Mouse (Mus musculus) small intestine, adult 2 months (tissue): ENCODE results near the gene Nsd1. TPM values are rescaled to one million over a fixed set of nuclear protein-coding genes. Genes with fewer than 3 reads are reported as not detected.
"Not testable (repeated sequence)": the region's sequence is repeated elsewhere in the genome, so short reads cannot be mapped to it uniquely, and the experiment has no call there.

ENCODE experiments used
- H3K27ac ChIP-seq: fragments of 200-500 bp; 2 replicates; pipeline ENCODE4 v1.5.1; 2012; ENCODE audit warnings: low read depth, low read length, control low read depth, inconsistent platforms; ENCODE audit not compliant: insufficient read depth
- H3K27me3 ChIP-seq: fragments of 200-500 bp; 2 replicates; pipeline ENCODE4 v1.6.1; 2012; ENCODE audit warnings: mild to moderate bottlenecking, moderate library complexity, low read length, inconsistent platforms; ENCODE audit not compliant: control insufficient read depth, insufficient read depth
- H3K36me3 ChIP-seq: fragments of 200-500 bp; 2 replicates; pipeline ENCODE4 v1.6.1; 2012; ENCODE audit warnings: mild to moderate bottlenecking, low read length, control low read depth, inconsistent platforms; ENCODE audit not compliant: control insufficient read depth, insufficient read depth
- H3K4me1 ChIP-seq: fragments of 200-500 bp; 2 replicates; pipeline ENCODE4 v1.6.1; 2012; ENCODE audit warnings: low read length, inconsistent platforms, mixed read lengths; ENCODE audit not compliant: control insufficient read depth, insufficient read depth, insufficient read length
- H3K4me3 ChIP-seq: fragments of 200-500 bp; 2 replicates; pipeline ENCODE4 v1.5.1; 2012; ENCODE audit warnings: low read depth, mild to moderate bottlenecking, control low read depth, inconsistent platforms, low read length, moderate library complexity
- CTCF ChIP-seq: fragments of 200-500 bp; IDR thresholded peaks from 2 replicates; pipeline ENCODE4 v1.5.1; 2012; ENCODE audit warnings: low read depth, mild to moderate bottlenecking, control low read depth, inconsistent platforms, low read length, moderate library complexity, mixed read lengths; ENCODE audit not compliant: insufficient replicate concordance, insufficient read length; ENCODE audit errors: extremely low read depth
- POLR2A ChIP-seq: fragments of 200-500 bp; IDR thresholded peaks from 2 replicates; pipeline ENCODE4 v1.6.1; 2012; ENCODE audit warnings: low read depth, mild to moderate bottlenecking, control low read depth, inconsistent platforms, low read length, moderate library complexity
- WGBS: fragments of 180-500 bp; shearing (Covaris S2); methylation state at CpG from one replicate; pipeline ENCODE4 v1.1.7; 2018; 5-methylcytosine and 5-hydroxymethylcytosine counted together
- polyA plus RNA-seq: library from polyadenylated mRNA; depleted of rRNA; stranded (reverse); fragments of >200 nt; gene quantifications from 2 replicates; pipeline ENCODE4 v1.2.3, GENCODE M21; 2012

Gene Nsd1
- polyA plus RNA-seq, 1 experiment = 16.3 TPM

GRCm38 (mm10) chr13:55181786-55182172 is 27.8 kb upstream of the Nsd1 start:
- no peaks in the 10 kb centered on the region for H3K36me3 ChIP-seq
- H3K4me3 ChIP-seq = peak overlapping the region; percentile 12; the same call in 1 of the 2 replicates
- 0 out of 2 replicates have a peak, but pooled peaks cover 2% of the 10 kb centered on the region for H3K4me1 ChIP-seq
- H3K27ac ChIP-seq = peak overlapping the region; percentile 87; the same call in 1 of the 2 replicates
- WGBS = 63% methylated on average over 2 of the region's 2 CpGs
- H3K27me3 ChIP-seq = no peaks in the 10 kb centered on the region
- no peak for TF ChIP-seq POLR2A
- no peak for TF ChIP-seq CTCF

DNA sequence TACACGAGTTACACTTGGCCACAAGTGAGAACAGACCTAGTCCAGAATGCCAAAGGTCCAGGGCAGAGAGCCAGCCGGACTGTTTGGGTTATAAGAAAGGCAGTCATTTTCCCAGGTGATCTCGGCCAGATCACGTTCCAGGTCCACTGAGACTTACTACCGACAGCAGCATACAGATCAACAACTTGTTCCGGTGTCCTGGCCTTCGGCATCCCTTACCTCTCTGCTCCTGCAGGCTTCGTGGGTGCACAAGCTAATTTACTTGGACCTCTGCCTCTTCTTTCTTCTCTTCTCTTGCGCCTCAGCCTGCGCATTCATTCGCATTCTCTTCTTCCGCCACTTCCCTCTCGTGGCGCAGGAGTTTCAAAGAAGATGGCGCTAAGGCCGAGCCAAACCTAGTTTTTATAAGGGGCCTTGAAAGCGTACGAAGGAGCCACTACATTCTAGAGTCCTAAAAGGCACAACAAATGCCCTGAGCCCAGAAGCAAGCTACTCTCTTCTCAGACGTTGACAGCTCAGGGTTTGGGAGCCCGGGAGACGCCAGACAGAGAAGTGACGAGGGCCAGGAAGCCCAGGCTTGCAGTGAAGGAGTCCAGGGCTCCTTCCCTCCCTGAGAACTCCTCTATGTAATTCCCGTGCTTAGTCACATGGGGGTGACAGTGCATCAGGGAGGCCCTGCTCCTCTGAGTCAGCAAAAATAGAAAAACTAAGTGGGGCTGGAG is 27.2 kb upstream of the Nsd1 start:
- Histone ChIP-seq H3K4me1 (0 out of 2 replicates have a peak, but pooled peaks cover 2% of the 10 kb centered on the region), H3K4me3 (peak overlapping the region; percentile 57), H3K27me3 (no peaks in the 10 kb centered on the region), H3K36me3 (no peaks in the 10 kb centered on the region), H3K27ac (peak overlapping the region; percentile 87)
- TF ChIP-seq POLR2A = peak; percentile 66; the same call in 1 of the 2 replicates
- peak; percentile 59; the same call in 1 of the 2 replicates for TF ChIP-seq CTCF
- WGBS = 5% methylated on average over 23 of the region's 23 CpGs

GRCm38 (mm10) chr13:55183382-55183781 is 26.2 kb upstream of the Nsd1 start:
- TF ChIP-seq CTCF = no peak
- TF ChIP-seq POLR2A = no peak
- H3K27ac ChIP-seq = peak overlapping the region; percentile 17; the same call in 1 of the 2 replicates
- 57% methylated on average over 6 of the region's 6 CpGs for WGBS
- 0 out of 2 replicates have a peak, but pooled peaks cover 2% of the 10 kb centered on the region for H3K4me1 ChIP-seq
- no peaks in the 10 kb centered on the region for H3K36me3 ChIP-seq
- H3K27me3 ChIP-seq = no peaks in the 10 kb centered on the region
- H3K4me3 ChIP-seq = no peak overlapping the region

DNA sequence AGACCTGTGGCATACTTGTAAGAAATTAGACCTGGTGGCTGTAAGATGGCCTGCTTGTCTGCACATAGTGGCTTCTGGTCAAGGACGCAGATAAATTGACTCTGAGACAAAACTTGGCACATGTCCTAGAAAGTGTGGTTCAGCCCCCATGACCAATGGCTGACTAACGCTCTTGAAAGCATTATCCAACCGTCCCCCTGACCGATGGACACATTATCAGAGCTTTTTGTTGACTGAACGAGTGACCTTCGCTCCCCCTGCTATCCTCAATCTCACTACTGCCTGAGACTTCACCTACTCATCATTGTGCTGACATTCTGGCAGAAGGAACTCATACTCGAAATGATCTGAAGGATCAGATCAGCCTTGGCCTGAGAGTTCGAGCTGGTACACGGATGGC is 22.5 kb upstream of the Nsd1 start:
- H3K27me3 ChIP-seq, H3K4me1 ChIP-seq, H3K4me3 ChIP-seq, H3K36me3 ChIP-seq: not testable (repeated sequence)
- 10% methylated on average over 4 of the region's 9 CpGs for WGBS
- peak overlapping the region; percentile 38; the same call in 1 of the 2 replicates for H3K27ac ChIP-seq

DNA sequence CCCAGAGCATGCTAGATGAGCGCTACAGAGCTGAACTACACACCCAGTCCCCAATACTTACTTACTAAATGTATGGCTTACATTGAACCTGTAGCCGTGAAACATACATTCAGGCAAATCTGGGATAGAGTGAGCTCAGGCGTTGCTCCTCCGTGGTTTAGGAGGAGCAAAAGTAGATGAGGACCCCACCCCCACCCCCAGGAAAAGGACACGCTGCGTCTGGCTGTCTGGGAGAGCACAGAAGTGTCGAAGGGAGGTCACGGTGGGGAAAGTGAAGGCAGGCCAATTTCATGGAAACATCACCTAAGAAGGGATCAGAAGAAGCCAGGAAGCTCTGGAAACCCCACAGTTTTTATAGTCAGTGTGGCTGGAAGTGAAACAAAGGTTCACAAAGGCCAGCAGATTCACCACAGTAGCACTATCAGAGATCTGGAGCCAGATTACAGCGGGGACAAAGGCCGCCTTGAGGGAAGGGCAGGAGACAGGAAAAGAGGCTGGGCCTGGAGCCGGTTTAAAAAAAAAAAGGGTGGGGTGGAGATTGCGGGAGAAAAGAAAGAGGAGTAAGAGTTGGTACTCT is 20.0 kb upstream of the Nsd1 start:
- Histone ChIP-seq H3K4me1 (peaks cover 7% of the 10 kb centered on the region; the same call in 1 of the 2 replicates), H3K27ac (peak overlapping the region; percentile 97), H3K4me3 (peak overlapping the region; percentile 66), H3K27me3 (no peaks in the 10 kb centered on the region), H3K36me3 (no peaks in the 10 kb centered on the region)
- TF ChIP-seq POLR2A = no peak
- TF ChIP-seq CTCF = no peak
- WGBS = 3% methylated on average over 12 of the region's 12 CpGs

DNA sequence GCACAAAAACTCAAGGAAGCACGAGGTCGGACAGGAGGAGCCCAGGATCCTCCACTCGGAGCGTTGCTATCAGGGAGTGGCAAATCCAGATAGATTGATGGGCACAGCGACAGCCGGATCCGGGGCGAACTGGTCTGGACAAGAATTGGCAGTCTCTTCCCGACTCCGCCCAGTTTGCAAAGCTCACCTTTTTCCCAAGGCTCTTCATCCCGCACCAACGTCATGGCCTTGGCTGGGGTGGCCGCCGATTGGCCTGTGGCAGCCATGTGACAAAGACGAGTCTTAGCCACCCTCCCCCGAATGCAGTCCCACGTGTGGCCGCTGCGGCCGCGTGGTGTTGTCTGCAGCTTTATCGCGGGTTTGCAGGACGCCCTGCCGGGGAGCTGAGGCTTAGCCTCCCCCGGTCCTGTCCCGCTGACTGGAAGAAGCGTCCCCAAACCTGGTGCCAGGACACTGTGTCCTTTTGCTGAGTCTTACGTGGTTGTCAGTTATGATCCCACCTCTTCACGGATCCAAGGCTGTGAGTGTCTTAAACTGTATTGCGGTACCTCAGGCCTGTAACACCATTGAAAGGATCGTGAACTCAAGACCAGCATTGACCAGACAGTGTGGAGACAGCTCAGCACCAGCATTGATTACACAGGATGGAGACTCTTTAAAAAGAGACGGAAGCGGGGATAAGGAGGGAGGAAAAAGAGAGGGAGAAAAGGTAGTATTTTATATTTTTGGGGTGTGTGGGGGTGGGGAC is 19.3 kb upstream of the Nsd1 start:
- Histone ChIP-seq H3K27ac (peak overlapping the region; percentile 97), H3K4me1 (peaks cover 7% of the 10 kb centered on the region; the same call in 1 of the 2 replicates), H3K27me3 (no peaks in the 10 kb centered on the region), H3K4me3 (peak overlapping the region; percentile 66), H3K36me3 (no peaks in the 10 kb centered on the region)
- peak; percentile 39; the same call in 1 of the 2 replicates for TF ChIP-seq POLR2A
- peak; percentile 60; the same call in 1 of the 2 replicates for TF ChIP-seq CTCF
- WGBS = 1% methylated on average over 34 of the region's 34 CpGs

- Histone ChIP-seq H3K4me3 (no peak overlapping the region), H3K4me1 (peaks cover 7% of the 10 kb centered on the region; the same call in 1 of the 2 replicates), H3K36me3 (no peaks in the 10 kb centered on the region), H3K27me3 (no peaks in the 10 kb centered on the region), H3K27ac (no peak overlapping the region)
- WGBS = 91% methylated on average over 5 of the region's 5 CpGs
- TF ChIP-seq POLR2A (no peak), CTCF (no peak)
Measured at GRCm38 (mm10) chr13:55191535-55191934, 18.0 kb upstream of the Nsd1 start.

DNA sequence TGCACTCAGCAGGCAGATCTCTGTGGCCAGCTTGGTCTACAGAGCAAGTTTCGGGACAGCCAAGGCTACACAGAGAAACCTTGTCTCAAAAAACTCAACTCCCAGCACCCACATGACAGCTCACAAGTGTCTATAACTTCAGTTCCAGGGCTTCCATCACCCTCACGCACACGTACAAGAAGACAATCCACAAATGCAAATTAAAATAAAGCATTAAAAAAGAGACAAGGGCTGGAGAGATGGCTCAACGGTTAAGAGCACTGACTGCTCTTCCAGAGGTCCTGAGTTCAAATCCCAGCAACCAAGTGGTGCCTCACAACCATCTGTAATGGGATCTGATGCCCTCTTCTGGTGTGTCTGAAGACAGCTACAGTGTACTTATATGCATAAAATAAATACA is 6.8 kb upstream of the Nsd1 start:
- H3K36me3 ChIP-seq, H3K27me3 ChIP-seq, H3K4me1 ChIP-seq, H3K27ac ChIP-seq, H3K4me3 ChIP-seq: not testable (repeated sequence)
- 88% methylated on average over 4 of the region's 4 CpGs for WGBS
